Mouse (Mus musculus) lung, embryonic 14.5 days (tissue): ENCODE measurements around the gene Crcp. TPM values are rescaled to one million over a fixed set of nuclear protein-coding genes. Genes with fewer than 3 reads are reported as not detected.
A peak's percentile ranks its signal among the peaks of the same experiment; 100 is the strongest.

ENCODE experiments used
- ATAC-seq: fragments of 200-750 bp; cut with Nextera tagmentation; 2 replicates; pipeline ENCODE4 v1.8.0; 2017; ENCODE audit warnings: mild to moderate bottlenecking, moderate TSS enrichment, moderate library complexity; ENCODE audit not compliant: insufficient read depth
- DNase-seq: peaks from one replicate; pipeline ENCODE4 v3.0.0-alpha.2; 2015
- H3K27ac ChIP-seq: fragments of 300-500 bp; sonication (generic); 2 replicates; pipeline ENCODE4 v1.5.1; 2014; ENCODE audit warnings: low read depth, mild to moderate bottlenecking, moderate library complexity
- H3K27me3 ChIP-seq: fragments of 300-500 bp; sonication (generic); 2 replicates; pipeline ENCODE4 v1.6.1; 2014; ENCODE audit warnings: low read length, control low read depth; ENCODE audit not compliant: insufficient read depth
- H3K36me3 ChIP-seq: fragments of 300-500 bp; sonication (generic); 2 replicates; pipeline ENCODE4 v1.6.1; 2014; ENCODE audit warnings: control low read depth; ENCODE audit not compliant: insufficient read depth
- H3K4me1 ChIP-seq: fragments of 300-500 bp; sonication (generic); 2 replicates; pipeline ENCODE4 v1.6.1; 2014; ENCODE audit warnings: antibody characterized with exemption, control low read depth; ENCODE audit not compliant: insufficient read depth
- H3K4me2 ChIP-seq: fragments of 300-500 bp; sonication (generic); 2 replicates; pipeline ENCODE4 v1.6.1; 2014; ENCODE audit warnings: mild to moderate bottlenecking
- H3K4me3 ChIP-seq: fragments of 300-500 bp; sonication (generic); 2 replicates; pipeline ENCODE4 v1.5.1; 2014; ENCODE audit warnings: low read depth, low read length
- H3K9ac ChIP-seq: fragments of 300-500 bp; sonication (generic); 2 replicates; pipeline ENCODE4 v1.6.1; 2014
- H3K9me3 ChIP-seq: fragments of 300-500 bp; sonication (generic); 2 replicates; pipeline ENCODE4 v1.6.1; 2016; ENCODE audit warnings: low read depth, low read length, control low read depth
- CTCF ChIP-seq: IDR thresholded peaks from 2 replicates; pipeline ENCODE4 v1.5.1; 2016; ENCODE audit warnings: antibody characterized with exemption, low read depth
- WGBS: fragments of 180-500 bp; shearing (Covaris S2); extraction: QIAGEN DNeasy Blood & Tissue Kit; methylation state at CpG from one replicate; pipeline ENCODE4 v1.1.7; 2014; 5-methylcytosine and 5-hydroxymethylcytosine counted together
- polyA plus RNA-seq: library from polyadenylated mRNA; unstranded; fragments of >200 nt; fragmentation: Nextera tagmentation; extraction: Ambion mirVana; gene quantifications from 2 replicates; pipeline ENCODE4 v1.2.1, GENCODE M21; 2014

Crcp gene
- polyA plus RNA-seq, 1 experiment from 2014 or later = 27.5 TPM

DNA sequence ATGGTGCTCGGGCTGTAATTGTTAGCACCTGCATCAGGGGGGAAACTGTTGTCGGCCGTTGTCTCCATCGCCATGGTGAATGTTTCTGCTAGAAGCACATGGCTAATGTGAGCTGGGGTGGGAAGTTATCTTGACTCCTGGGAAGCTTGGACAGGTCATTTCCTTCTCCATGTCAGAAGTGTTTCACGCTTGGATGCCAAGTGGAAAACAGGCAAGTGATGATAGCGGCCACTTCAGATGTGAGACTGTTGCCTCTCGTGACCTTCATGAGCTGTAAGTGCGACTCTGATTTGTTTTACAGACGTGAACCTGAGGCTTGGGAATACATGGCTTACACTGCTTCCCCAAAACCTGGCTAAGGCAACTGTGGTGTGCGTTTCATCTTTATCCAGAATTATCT lies 17.5 kb downstream of the Crcp start:
- Histone ChIP-seq H3K4me1 (no peaks in the 10 kb centered on the region), H3K36me3 (peaks cover 71% of the 10 kb centered on the region)
- 80% methylated on average over 10 of the region's 10 CpGs for WGBS

GRCm38 (mm10) chr5:130047013-130047412 lies 17.9 kb downstream of the Crcp start:
- no peak for DNase-seq
- no peak overlapping the region for H3K4me3 ChIP-seq
- peak; percentile 50 for TF ChIP-seq CTCF
- no peak for ATAC-seq
- no peaks in the 10 kb centered on the region for H3K27me3 ChIP-seq
- 73% methylated on average over 6 of the region's 6 CpGs for WGBS
- no peak overlapping the region for H3K27ac ChIP-seq
- H3K4me1 ChIP-seq = no peaks in the 10 kb centered on the region
- peaks cover 69% of the 10 kb centered on the region for H3K36me3 ChIP-seq
- no peak overlapping the region for H3K9ac ChIP-seq
- no peaks in the 10 kb centered on the region for H3K9me3 ChIP-seq
- H3K4me2 ChIP-seq = no peak overlapping the region

More for the DNA sequence above, 17.5 kb downstream of the Crcp start:
- H3K9ac ChIP-seq = no peak overlapping the region
- no peak overlapping the region for H3K4me3 ChIP-seq
- ATAC-seq (no peak), DNase-seq (no peak)
- no peak overlapping the region for H3K27ac ChIP-seq
- no peaks in the 10 kb centered on the region for H3K27me3 ChIP-seq
- no peak overlapping the region for H3K4me2 ChIP-seq
- TF ChIP-seq CTCF = no peak
- no peaks in the 10 kb centered on the region for H3K9me3 ChIP-seq

DNA sequence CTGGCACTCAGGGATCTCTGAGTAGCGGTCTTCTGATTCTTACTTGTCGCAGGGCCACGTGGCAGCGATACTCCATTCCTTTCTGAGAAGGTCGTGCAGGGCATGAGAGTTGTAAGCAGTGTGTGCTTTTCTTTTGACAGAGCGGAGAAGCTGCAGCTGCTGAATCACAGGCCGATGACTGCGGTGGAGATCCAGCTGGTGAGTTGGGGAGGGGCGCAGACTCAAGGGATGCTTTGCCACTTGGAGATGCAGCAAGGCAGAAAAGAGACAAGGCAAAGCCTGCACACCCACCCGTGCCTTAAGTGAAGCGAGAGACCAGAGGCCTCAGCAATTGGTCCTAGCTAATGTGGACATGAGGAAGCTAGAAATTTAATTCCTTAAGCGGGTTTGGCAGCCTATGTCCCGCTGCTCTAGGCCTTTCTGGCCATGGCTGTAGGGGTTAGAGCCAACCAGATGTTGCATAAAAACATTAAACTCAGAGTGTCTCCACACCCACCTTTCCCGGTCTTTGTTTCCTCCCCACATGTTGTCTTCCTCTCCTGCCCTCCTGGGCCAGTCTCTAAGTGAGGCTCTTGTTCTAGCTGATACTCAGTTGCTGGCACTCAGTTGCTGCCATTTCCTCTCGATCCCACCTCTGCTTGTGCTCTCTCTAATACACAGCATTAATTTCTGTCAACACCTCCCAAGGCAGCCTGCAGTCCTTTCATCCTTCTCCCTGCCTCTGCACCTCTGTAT lies 19.9 kb downstream of the Crcp start:
- Histone ChIP-seq H3K9me3 (no peaks in the 10 kb centered on the region), H3K27me3 (no peaks in the 10 kb centered on the region), H3K36me3 (peaks cover 60% of the 10 kb centered on the region), H3K4me2 (no peak overlapping the region), H3K27ac (0 out of 2 replicates have a peak overlapping the region, but pooled peaks have one; percentile 24), H3K4me3 (no peak overlapping the region), H3K9ac (no peak overlapping the region), H3K4me1 (no peaks in the 10 kb centered on the region)
- no peak for TF ChIP-seq CTCF
- WGBS = 54% methylated on average over 15 of the region's 15 CpGs
- DNase-seq (peak; percentile 45), ATAC-seq (no peak)

DNA sequence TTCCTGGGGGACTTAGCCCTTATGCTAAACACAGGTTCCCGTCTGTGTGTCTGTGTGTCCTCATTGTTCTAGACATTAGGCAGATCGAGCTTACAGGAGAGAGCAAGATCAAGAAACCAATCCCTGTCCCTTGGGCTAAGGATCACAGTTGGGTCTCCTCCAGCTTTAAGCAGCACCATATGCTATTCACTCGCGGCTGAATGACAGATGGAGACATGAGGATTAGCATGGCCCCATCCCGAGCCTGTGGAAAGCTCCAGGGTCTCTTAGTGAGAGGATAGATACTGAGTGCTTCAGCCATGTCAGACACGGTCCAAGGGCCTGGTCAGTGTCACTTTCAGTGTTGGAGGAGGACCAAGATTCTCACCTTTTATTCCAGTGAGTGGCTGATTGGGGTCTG lies 21.3 kb downstream of the Crcp start:
- no peak for DNase-seq
- 66% methylated on average over 6 of the region's 6 CpGs for WGBS
- H3K36me3 ChIP-seq = peaks cover 52% of the 10 kb centered on the region

DNA sequence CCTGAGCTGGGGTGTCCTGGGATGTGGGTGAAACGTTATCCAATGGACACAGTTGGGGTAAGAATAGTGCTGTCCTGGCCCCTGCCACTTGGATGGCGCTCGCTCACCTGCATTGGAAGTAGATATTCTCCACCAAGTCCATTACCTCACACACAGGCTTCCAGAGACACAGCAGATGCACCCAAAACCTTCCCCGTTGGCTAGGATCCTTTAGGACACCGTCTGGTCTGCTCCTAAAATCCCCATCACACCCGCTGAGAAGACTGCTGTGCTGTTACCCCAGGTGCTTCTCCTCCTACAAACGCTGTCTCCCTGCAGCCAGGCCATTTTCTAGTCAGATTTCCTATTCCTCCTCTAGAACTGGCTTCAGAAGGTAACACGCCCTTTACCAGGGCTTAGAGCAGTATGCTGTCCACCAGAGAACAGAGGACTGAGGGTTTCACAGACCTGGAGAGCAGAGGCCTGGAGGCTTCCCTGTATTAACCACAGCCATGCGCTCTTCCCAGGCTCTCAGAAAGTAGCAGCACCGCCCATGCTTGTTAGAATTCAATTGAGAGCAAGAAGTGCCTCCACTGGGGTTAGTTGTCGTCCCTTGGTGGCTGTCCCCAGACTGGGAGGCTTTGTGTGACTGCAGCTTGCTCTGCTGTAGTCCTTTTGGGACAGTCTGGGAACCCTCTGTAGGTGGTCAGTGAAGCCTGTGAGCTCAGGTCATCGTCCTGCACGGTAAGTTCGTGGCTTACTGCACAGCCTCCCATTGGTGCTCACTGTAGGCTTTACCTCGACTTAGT lies 22.2 kb downstream of the Crcp start:
- Histone ChIP-seq H3K9me3 (no peaks in the 10 kb centered on the region), H3K27me3 (no peaks in the 10 kb centered on the region), H3K27ac (no peak overlapping the region), H3K4me3 (no peak overlapping the region), H3K36me3 (peaks cover 50% of the 10 kb centered on the region), H3K4me2 (no peak overlapping the region), H3K9ac (no peak overlapping the region), H3K4me1 (no peaks in the 10 kb centered on the region)
- no peak for ATAC-seq
- WGBS = 86% methylated on average over 15 of the region's 15 CpGs
- no peak for TF ChIP-seq CTCF
- DNase-seq = no peak

More for the DNA sequence above, 21.3 kb downstream of the Crcp start:
- Histone ChIP-seq H3K9me3 (no peaks in the 10 kb centered on the region), H3K4me2 (no peak overlapping the region), H3K9ac (no peak overlapping the region), H3K4me1 (no peaks in the 10 kb centered on the region), H3K27me3 (no peaks in the 10 kb centered on the region), H3K4me3 (no peak overlapping the region), H3K27ac (no peak overlapping the region)
- TF ChIP-seq CTCF = no peak
- ATAC-seq = no peak

- Histone ChIP-seq H3K9me3 (no peaks in the 10 kb centered on the region), H3K4me3 (no peak overlapping the region), H3K36me3 (peaks cover 40% of the 10 kb centered on the region), H3K27ac (no peak overlapping the region), H3K4me2 (no peak overlapping the region), H3K4me1 (no peaks in the 10 kb centered on the region), H3K27me3 (no peaks in the 10 kb centered on the region), H3K9ac (no peak overlapping the region)
- no peak for TF ChIP-seq CTCF
- DNase-seq = no peak
- WGBS = 84% methylated on average over 5 of the region's 5 CpGs
- ATAC-seq = no peak
Observed at GRCm38 (mm10) chr5:130052510-130052909, 23.4 kb downstream of the Crcp start.

DNA sequence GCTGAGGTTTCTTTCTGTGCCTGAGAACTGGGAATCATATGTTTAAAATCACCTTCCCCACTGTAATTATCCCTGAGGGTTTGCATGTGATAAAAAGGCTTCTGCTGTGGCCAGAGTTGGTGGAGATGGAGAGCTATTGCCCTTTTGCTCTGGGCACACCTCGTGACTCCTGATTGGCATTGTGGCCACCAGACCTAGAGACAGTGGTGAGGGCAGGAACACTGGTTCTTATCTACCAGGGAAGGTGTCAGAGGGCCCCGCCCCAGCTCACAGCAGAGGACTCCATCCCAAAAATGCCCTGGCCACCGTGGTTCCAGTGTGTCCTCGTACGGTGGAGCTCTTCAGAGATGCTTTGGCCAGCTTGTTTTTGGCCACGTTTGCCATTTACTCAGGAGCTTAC lies 23.9 kb downstream of the Crcp start:
- 89% methylated on average over 6 of the region's 6 CpGs for WGBS
- no peaks in the 10 kb centered on the region for H3K9me3 ChIP-seq
- H3K36me3 ChIP-seq = peaks cover 37% of the 10 kb centered on the region; the same call in 1 of the 2 replicates
- ATAC-seq = no peak
- H3K27me3 ChIP-seq = no peaks in the 10 kb centered on the region
- no peak for DNase-seq
- H3K27ac ChIP-seq = no peak overlapping the region
- no peak overlapping the region for H3K9ac ChIP-seq
- no peak for TF ChIP-seq CTCF
- H3K4me2 ChIP-seq = no peak overlapping the region
- no peak overlapping the region for H3K4me3 ChIP-seq
- H3K4me1 ChIP-seq = no peaks in the 10 kb centered on the region
